Mouse (Mus musculus): Measurements from ENCODE around the gene Pla2g15. TPM values are rescaled to one million over a fixed set of nuclear protein-coding genes. Genes with fewer than 3 reads are reported as not detected.

Pla2g15 gene
- total and polyA plus RNA-seq, 3 experiments, result 4.0 to 9.4 TPM; not detected in 1

DNA sequence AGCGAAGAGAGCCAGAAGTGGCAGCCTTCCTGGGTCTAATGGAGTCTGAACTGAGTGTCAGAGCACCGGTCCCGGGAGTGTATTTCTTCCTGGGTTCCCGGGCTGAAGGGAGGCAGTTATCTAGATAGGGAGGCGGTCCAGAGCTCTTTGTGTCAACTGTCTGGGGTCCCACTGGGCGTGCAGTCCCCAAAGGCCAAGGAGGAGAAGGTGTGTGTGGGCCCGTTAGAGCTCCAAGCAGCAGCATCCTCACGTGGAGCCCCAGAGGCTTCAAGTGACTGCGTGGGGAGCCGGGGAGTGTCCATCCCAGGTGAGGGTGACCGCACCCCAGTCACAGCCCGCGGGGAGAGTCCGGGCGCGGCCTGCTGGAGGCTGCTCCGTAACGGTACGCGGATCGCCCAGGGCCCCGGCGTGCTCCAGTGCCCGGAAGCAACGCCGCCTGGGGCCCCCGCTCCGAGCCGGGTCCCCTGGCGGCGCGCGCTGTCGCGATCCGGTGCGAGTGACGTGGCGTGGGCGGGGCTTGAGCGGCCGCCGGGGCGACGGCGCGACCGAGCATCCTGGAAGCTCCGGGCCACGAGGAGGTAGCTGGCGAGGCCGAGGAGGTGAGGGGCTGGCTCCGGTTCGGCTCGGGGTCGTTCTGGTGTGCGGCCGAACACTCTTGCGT lies 18.3 kb downstream of the Pla2g15 start, which contains the start of gene Slc7a6 (continued):
- TF ChIP-seq ZKSCAN1 (IDR thresholded peaks at IDR 0.05; ENCODE audit: low read depth, low read length) (no peak), ZNF384 (IDR thresholded peaks at IDR 0.05; ENCODE audit: low read depth, low read length) (no peak), USF2 (IDR thresholded peaks at IDR 0.05; ENCODE audit: borderline replicate concordance in 1 of 2, insufficient read depth in 1 of 2, low read depth in 1 of 2, low read length in 2 of 2) (no peak)

GRCm38 (mm10) chr8:106169017-106169933 lies 19.1 kb downstream of the Pla2g15 start:
- no peaks in the 10 kb centered on the region for H3K9me3 ChIP-seq (replicated peaks; ENCODE audit: insufficient read depth, low read length)
- H3K9ac ChIP-seq (ENCODE audit: control insufficient read depth, low read depth, low read length, poor library complexity, severe bottlenecking), result peak overlapping the region; percentile 76
- peaks cover 6 to 26% of the 10 kb centered on the region in 2 experiments for H3K36me3 ChIP-seq (ENCODE audit: control insufficient read depth in 1 of 2, insufficient read depth in 2 of 2, low read length in 2 of 2)
- H3K27ac ChIP-seq (ENCODE audit: control insufficient read depth, low read depth, low read length), result peak overlapping the region; percentile 54
- peak; percentile 67 for DNase-seq (ENCODE audit: low read depth, low spot score)
- H3K4me3 ChIP-seq (ENCODE audit: control insufficient read depth in 1 of 2, insufficient read depth in 1 of 2, low read depth in 2 of 2, low read length in 2 of 2), result peak overlapping the region; percentile 63 to 84
- TF ChIP-seq TBP (IDR thresholded peaks at IDR 0.05; ENCODE audit: low read depth, low read length) (no peak), MYC (IDR thresholded peaks at IDR 0.05; ENCODE audit: low read depth, low read length) (0 out of 2 replicates have a peak, but pooled peaks have one; percentile 8), MAX (IDR thresholded peaks at IDR 0.05; ENCODE audit: low read length) (peak; percentile 40), EP300 (IDR thresholded peaks at IDR 0.05; ENCODE audit: low read depth in 1 of 2, low read length in 2 of 2) (peak in 1 of 2 experiments; percentile 9; a peak in 1 of 4 replicates), NRF1 (IDR thresholded peaks at IDR 0.05; ENCODE audit: insufficient read depth, low read depth, low read length, poor library complexity, severe bottlenecking) (no peak)
- no peaks in the 10 kb centered on the region for H3K27me3 ChIP-seq (ENCODE audit: control insufficient read depth in 1 of 2, insufficient read depth in 2 of 2, low read length in 2 of 2)
- H3K79me2 ChIP-seq (ENCODE audit: control insufficient read depth, insufficient read depth, low read length, poor library complexity), result peaks cover 24% of the 10 kb centered on the region
- H3K4me1 ChIP-seq (ENCODE audit: control insufficient read depth in 1 of 2, insufficient read depth in 2 of 2, low read length in 2 of 2), result peaks cover 9 to 26% of the 10 kb centered on the region in 2 experiments

GRCm38 (mm10) chr8:106169934-106170480 lies 19.8 kb downstream of the Pla2g15 start:
- TF ChIP-seq CHD2 (IDR thresholded peaks at IDR 0.05; ENCODE audit: low read length) (no peak), CTCF (IDR thresholded peaks at IDR 0.05 in 2 of 3, conservative IDR thresholded peaks at IDR 0.05 in 1 of 3; ENCODE audit: control insufficient read depth in 1 of 3, insufficient read depth in 1 of 3, low read depth in 2 of 3, low read length in 3 of 3, poor library complexity in 1 of 3, severe bottlenecking in 1 of 3) (peak in 1 of 3 experiments; percentile 21; a peak in 1 of 6 replicates)
- DNase-seq (ENCODE audit: low read depth, low spot score), result no peak
- Histone ChIP-seq H3K27ac (ENCODE audit: control insufficient read depth, low read depth, low read length) (no peak overlapping the region), H3K4me3 (ENCODE audit: control insufficient read depth in 1 of 2, insufficient read depth in 1 of 2, low read depth in 2 of 2, low read length in 2 of 2) (peak overlapping the region; percentile 63 to 84), H3K4me1 (ENCODE audit: control insufficient read depth in 1 of 2, insufficient read depth in 2 of 2, low read length in 2 of 2) (peaks cover 9 to 26% of the 10 kb centered on the region in 2 experiments), H3K36me3 (ENCODE audit: control insufficient read depth in 1 of 2, insufficient read depth in 2 of 2, low read length in 2 of 2) (peaks cover 6 to 26% of the 10 kb centered on the region in 2 experiments), H3K27me3 (ENCODE audit: control insufficient read depth in 1 of 2, insufficient read depth in 2 of 2, low read length in 2 of 2) (no peaks in the 10 kb centered on the region), H3K9ac (ENCODE audit: control insufficient read depth, low read depth, low read length, poor library complexity, severe bottlenecking) (peak overlapping the region; percentile 76), H3K9me3 (replicated peaks; ENCODE audit: insufficient read depth, low read length) (no peaks in the 10 kb centered on the region), H3K79me2 (ENCODE audit: control insufficient read depth, insufficient read depth, low read length, poor library complexity) (peaks cover 27% of the 10 kb centered on the region)
